Mouse (Mus musculus) embryo, embryonic 10.5 days (tissue): Measurements from ENCODE around the gene Gm11437.

Source experiments
- DNase-seq: peaks from one replicate; pipeline ENCODE4 v3.0.0-alpha.2; 2015; ENCODE audit warnings: low spot score

Gm11437 gene

GRCm38 (mm10) chr11:84167046-84167526 lies at the start of gene Gm11437:
Gm11437 (minus strand) TSS chr11:84167476.
- DNase-seq, result no peak

- DNase-seq, result no peak
These were observed 43.6 kb upstream of the Gm11437 start for GRCm38 (mm10) chr11:84210876-84211275.

GRCm38 (mm10) chr11:84205776-84206175 lies 38.5 kb upstream of the Gm11437 start:
- DNase-seq, result no peak

GRCm38 (mm10) chr11:84197607-84198402 lies 30.5 kb upstream of the Gm11437 start:
- DNase-seq, result no peak

- no peak for DNase-seq
These were observed 27.5 kb upstream of the Gm11437 start for GRCm38 (mm10) chr11:84194751-84195150.

GRCm38 (mm10) chr11:84193249-84193648 lies 26.0 kb upstream of the Gm11437 start:
- DNase-seq, result no peak

- no peak for DNase-seq
These were observed 23.4 kb upstream of the Gm11437 start for GRCm38 (mm10) chr11:84190581-84191233.

GRCm38 (mm10) chr11:84188530-84188929 lies 21.3 kb upstream of the Gm11437 start:
- no peak for DNase-seq

- no peak for DNase-seq
These were observed 14.0 kb upstream of the Gm11437 start for GRCm38 (mm10) chr11:84181286-84181685.

GRCm38 (mm10) chr11:84179954-84180598 lies 12.8 kb upstream of the Gm11437 start:
- DNase-seq, result peak; percentile 83

GRCm38 (mm10) chr11:84179226-84179953 lies 12.1 kb upstream of the Gm11437 start:
- peak; percentile 97 for DNase-seq

- DNase-seq, result no peak
These were observed 11.3 kb upstream of the Gm11437 start for GRCm38 (mm10) chr11:84178571-84178970.

- no peak for DNase-seq
These were observed 5.5 kb upstream of the Gm11437 start for GRCm38 (mm10) chr11:84172539-84173435.

- peak; percentile 35 for DNase-seq
These were observed 1.5 kb upstream of the Gm11437 start for GRCm38 (mm10) chr11:84168701-84169288.

GRCm38 (mm10) chr11:84164561-84164960 lies 2.7 kb downstream of the Gm11437 start:
- no peak for DNase-seq

- no peak for DNase-seq
These were observed 3.2 kb downstream of the Gm11437 start for GRCm38 (mm10) chr11:84164123-84164522.

GRCm38 (mm10) chr11:84156535-84157262 lies 10.6 kb downstream of the Gm11437 start:
- DNase-seq, result no peak

- DNase-seq, result peak; percentile 30
These were observed 16.4 kb downstream of the Gm11437 start for GRCm38 (mm10) chr11:84150884-84151283.

GRCm38 (mm10) chr11:84146081-84146480 lies 21.2 kb downstream of the Gm11437 start:
- no peak for DNase-seq
